Mouse (Mus musculus): Measurements from ENCODE around the gene Sfxn5. TPM values are rescaled to one million over a fixed set of nuclear protein-coding genes. Genes with fewer than 3 reads are reported as not detected.

The Sfxn5 gene
- polyA plus RNA-seq, 1 experiment from 2014 or later = 22.7 TPM

- no peak overlapping the region for H3K4me2 ChIP-seq
- peak; percentile 46; the same call in 1 of the 2 replicates for ATAC-seq
- no peaks in the 10 kb centered on the region for H3K9me3 ChIP-seq (replicated peaks)
- H3K4me1 ChIP-seq = peaks cover 36% of the 10 kb centered on the region
- no peak overlapping the region for H3K9ac ChIP-seq
- H3K36me3 ChIP-seq (ENCODE audit: poor library complexity, severe bottlenecking) = 0 out of 2 replicates have a peak, but pooled peaks cover 10% of the 10 kb centered on the region
- peak overlapping the region; percentile 68 for H3K27ac ChIP-seq
- 63% methylated on average over 7 of the region's 7 CpGs for WGBS
- no peaks in the 10 kb centered on the region for H3K27me3 ChIP-seq
- H3K4me3 ChIP-seq = no peak overlapping the region
Observed at GRCm38 (mm10) chr6:85295384-85296167, 37.6 kb downstream of the Sfxn5 start.

DNA sequence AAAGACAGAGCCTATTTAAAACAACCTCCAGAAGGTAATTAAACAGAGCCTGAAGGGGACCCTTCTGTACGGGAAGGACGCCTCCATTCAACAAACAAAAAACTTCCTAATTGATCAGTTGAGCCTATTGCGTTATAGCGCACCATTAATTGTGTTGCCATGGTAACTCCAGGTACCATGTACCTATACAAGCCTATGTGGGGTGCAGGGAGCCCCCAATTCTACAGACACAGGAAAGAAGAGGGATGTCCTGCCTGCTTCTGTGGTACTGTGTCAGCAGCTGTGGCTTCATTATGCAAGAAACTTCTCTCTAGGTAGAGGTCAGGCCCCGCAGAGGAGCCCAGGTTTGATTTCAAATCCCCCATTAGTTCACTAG is 39.2 kb downstream of the Sfxn5 start:
- Histone ChIP-seq H3K4me3 (no peak overlapping the region), H3K4me1 (peaks cover 36% of the 10 kb centered on the region), H3K36me3 (ENCODE audit: poor library complexity, severe bottlenecking) (0 out of 2 replicates have a peak, but pooled peaks cover 8% of the 10 kb centered on the region), H3K4me2 (no peak overlapping the region; the same call in 1 of the 2 replicates), H3K9ac (no peak overlapping the region), H3K9me3 (replicated peaks) (no peaks in the 10 kb centered on the region), H3K27me3 (no peaks in the 10 kb centered on the region), H3K27ac (peak overlapping the region; percentile 92)
- 11% methylated on average over 5 of the region's 5 CpGs for WGBS
- no peak; the same call in 1 of the 2 replicates for ATAC-seq

DNA sequence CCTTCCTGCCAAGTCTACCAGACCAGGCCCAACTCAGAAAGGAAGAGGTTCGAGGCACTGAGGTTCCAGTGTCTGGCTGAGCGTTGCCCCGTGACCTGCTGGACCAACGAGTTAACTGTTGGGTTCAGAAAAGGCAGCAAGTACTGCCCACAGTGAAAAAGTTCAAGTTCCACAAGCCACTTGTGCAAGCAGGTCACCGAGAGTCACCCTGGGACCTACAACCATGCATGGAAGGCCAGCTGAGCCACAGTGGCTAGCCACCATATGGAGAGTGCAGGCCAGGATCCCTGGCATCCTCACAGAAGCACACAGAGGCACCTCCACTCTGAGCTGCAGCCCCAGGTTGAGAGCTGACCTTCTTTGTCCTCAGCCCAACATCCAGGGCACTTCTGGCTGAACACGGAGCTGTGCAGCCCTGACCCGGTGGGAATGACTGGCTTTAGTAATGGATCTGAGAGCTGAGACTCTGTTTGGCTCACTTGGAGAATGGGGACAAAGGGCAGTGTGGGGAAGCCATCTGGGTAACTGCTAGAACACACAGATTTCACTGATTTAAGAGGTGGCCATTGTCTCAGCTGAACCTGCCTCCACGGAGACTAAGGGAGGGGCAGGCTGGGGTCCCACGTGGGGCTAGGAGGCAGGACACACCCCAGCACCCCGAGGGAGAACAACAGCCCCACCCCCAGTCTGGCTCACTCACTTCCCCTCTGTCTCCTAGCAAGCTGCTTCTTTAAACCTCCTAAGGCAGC is 39.8 kb downstream of the Sfxn5 start:
- 0 out of 2 replicates have a peak, but pooled peaks cover 6% of the 10 kb centered on the region for H3K36me3 ChIP-seq (ENCODE audit: poor library complexity, severe bottlenecking)
- H3K4me2 ChIP-seq = no peak overlapping the region
- ATAC-seq = peak; percentile 88
- peaks cover 36% of the 10 kb centered on the region for H3K4me1 ChIP-seq
- no peaks in the 10 kb centered on the region for H3K9me3 ChIP-seq (replicated peaks)
- no peaks in the 10 kb centered on the region for H3K27me3 ChIP-seq
- peak overlapping the region; percentile 92 for H3K27ac ChIP-seq
- no peak overlapping the region for H3K4me3 ChIP-seq
- 35% methylated on average over 10 of the region's 10 CpGs for WGBS
- no peak overlapping the region for H3K9ac ChIP-seq

- peaks cover 42% of the 10 kb centered on the region for H3K4me1 ChIP-seq
- H3K4me2 ChIP-seq = no peak overlapping the region
- no peak overlapping the region for H3K4me3 ChIP-seq
- H3K9me3 ChIP-seq (replicated peaks) = no peaks in the 10 kb centered on the region
- no peak overlapping the region for H3K9ac ChIP-seq
- no peaks in the 10 kb centered on the region for H3K27me3 ChIP-seq
- WGBS = 92% methylated on average over 16 of the region's 16 CpGs
- no peak for ATAC-seq
- 0 out of 2 replicates have a peak, but pooled peaks cover 6% of the 10 kb centered on the region for H3K36me3 ChIP-seq (ENCODE audit: poor library complexity, severe bottlenecking)
- H3K27ac ChIP-seq = no peak overlapping the region
Observed at GRCm38 (mm10) chr6:85290869-85291824, 42.1 kb downstream of the Sfxn5 start.

DNA sequence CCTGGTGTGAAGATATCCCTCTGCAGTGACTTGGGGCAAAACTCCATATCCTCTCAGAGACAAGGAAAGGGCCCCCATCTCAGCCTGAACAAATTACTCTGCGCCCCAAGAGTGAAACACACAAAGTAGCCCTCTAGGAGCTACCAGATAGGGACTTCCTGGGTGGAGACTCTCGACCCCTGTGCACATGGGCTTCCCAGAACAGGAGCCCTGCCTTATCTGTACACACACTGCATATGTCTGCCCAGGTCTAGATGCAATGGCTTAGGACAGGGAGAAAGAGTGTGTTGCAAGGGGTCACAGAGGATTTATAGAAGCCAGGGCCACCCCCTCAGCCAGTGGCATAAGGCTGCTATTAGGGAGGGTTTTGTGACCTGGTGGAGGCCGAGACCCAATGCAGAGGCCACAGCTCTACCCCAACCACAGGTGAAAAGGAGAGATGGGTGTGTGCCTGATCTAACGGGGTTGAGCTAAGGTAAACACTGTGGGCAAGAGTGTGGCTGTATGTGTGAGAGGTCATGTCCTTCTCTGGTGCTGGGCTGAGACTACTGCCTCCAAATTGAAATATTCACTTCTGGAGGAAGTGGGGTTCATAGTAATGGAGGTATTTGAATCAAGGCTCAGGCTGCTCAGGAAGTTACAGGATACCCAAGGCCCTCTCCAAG is 44.9 kb downstream of the Sfxn5 start:
- peaks cover 15% of the 10 kb centered on the region for H3K4me1 ChIP-seq
- no peaks in the 10 kb centered on the region for H3K27me3 ChIP-seq
- 90% methylated on average over 4 of the region's 4 CpGs for WGBS
- H3K4me2 ChIP-seq = no peak overlapping the region
- H3K36me3 ChIP-seq (ENCODE audit: poor library complexity, severe bottlenecking) = 0 out of 2 replicates have a peak, but pooled peaks cover 6% of the 10 kb centered on the region
- H3K4me3 ChIP-seq = no peak overlapping the region
- no peak for ATAC-seq
- no peak overlapping the region for H3K9ac ChIP-seq
- no peaks in the 10 kb centered on the region for H3K9me3 ChIP-seq (replicated peaks)
- H3K27ac ChIP-seq = no peak overlapping the region

GRCm38 (mm10) chr6:85286283-85287047 is 46.8 kb downstream of the Sfxn5 start:
- WGBS = 86% methylated on average over 13 of the region's 13 CpGs
- Histone ChIP-seq H3K4me1 (0 out of 2 replicates have a peak, but pooled peaks cover 7% of the 10 kb centered on the region), H3K36me3 (ENCODE audit: poor library complexity, severe bottlenecking) (0 out of 2 replicates have a peak, but pooled peaks cover 4% of the 10 kb centered on the region), H3K9ac (no peak overlapping the region), H3K9me3 (replicated peaks) (no peaks in the 10 kb centered on the region), H3K4me2 (no peak overlapping the region), H3K4me3 (no peak overlapping the region), H3K27ac (no peak overlapping the region), H3K27me3 (no peaks in the 10 kb centered on the region)
- ATAC-seq = no peak

DNA sequence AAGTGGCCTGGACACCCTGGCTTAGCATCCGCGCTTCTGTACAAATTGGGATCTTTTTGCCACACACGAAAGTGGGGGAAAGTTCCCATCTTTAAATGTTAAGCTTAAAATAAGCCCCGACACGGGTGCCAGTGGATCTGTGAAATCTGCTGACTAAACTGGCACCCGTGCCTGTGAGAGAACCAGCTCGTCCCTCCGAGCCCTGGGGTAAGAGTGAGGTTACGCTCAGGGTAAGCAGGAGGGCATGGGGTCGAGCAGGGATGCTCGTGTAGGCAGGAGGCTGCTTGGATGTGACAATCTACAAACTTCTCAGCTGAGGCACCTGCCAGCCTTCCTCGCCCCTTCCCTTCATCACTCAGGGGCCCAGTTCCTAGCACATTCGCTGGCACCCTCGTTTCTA is 52.4 kb downstream of the Sfxn5 start:
- H3K4me3 ChIP-seq = no peak overlapping the region
- no peaks in the 10 kb centered on the region for H3K27me3 ChIP-seq
- no peak overlapping the region for H3K9ac ChIP-seq
- WGBS = 85% methylated on average over 14 of the region's 14 CpGs
- H3K36me3 ChIP-seq (ENCODE audit: poor library complexity, severe bottlenecking) = no peaks in the 10 kb centered on the region
- no peak overlapping the region for H3K4me2 ChIP-seq
- H3K4me1 ChIP-seq = no peaks in the 10 kb centered on the region; the same call in 1 of the 2 replicates
- no peak overlapping the region for H3K27ac ChIP-seq
- H3K9me3 ChIP-seq (replicated peaks) = no peaks in the 10 kb centered on the region
- no peak for ATAC-seq

GRCm38 (mm10) chr6:85276571-85276970 is 56.7 kb downstream of the Sfxn5 start:
- H3K27ac ChIP-seq = no peak overlapping the region
- ATAC-seq = no peak
- H3K4me1 ChIP-seq = no peaks in the 10 kb centered on the region; the same call in 1 of the 2 replicates
- H3K4me3 ChIP-seq = no peak overlapping the region
- 81% methylated on average over 8 of the region's 8 CpGs for WGBS
- no peaks in the 10 kb centered on the region for H3K27me3 ChIP-seq
- no peaks in the 10 kb centered on the region for H3K9me3 ChIP-seq (replicated peaks)
- H3K9ac ChIP-seq = no peak overlapping the region
- H3K36me3 ChIP-seq (ENCODE audit: poor library complexity, severe bottlenecking) = no peaks in the 10 kb centered on the region
- no peak overlapping the region for H3K4me2 ChIP-seq

GRCm38 (mm10) chr6:85272436-85272835 is 60.8 kb downstream of the Sfxn5 start:
- ATAC-seq = no peak
- peaks cover 16% of the 10 kb centered on the region for H3K27me3 ChIP-seq
- peaks cover 3% of the 10 kb centered on the region; the same call in 1 of the 2 replicates for H3K4me1 ChIP-seq
- H3K4me3 ChIP-seq = no peak overlapping the region
- 94% methylated on average over 9 of the region's 9 CpGs for WGBS
- H3K36me3 ChIP-seq (ENCODE audit: poor library complexity, severe bottlenecking) = no peaks in the 10 kb centered on the region
- no peak overlapping the region for H3K9ac ChIP-seq
- H3K27ac ChIP-seq = no peak overlapping the region
- no peak overlapping the region for H3K4me2 ChIP-seq
- no peaks in the 10 kb centered on the region for H3K9me3 ChIP-seq (replicated peaks)

GRCm38 (mm10) chr6:85266060-85266459 is 67.2 kb downstream of the Sfxn5 start:
- 15% methylated on average over 6 of the region's 6 CpGs for WGBS

More at GRCm38 (mm10) chr6:85266060-85266459, 67.2 kb downstream of the Sfxn5 start:
- Histone ChIP-seq H3K36me3 (ENCODE audit: poor library complexity, severe bottlenecking) (no peaks in the 10 kb centered on the region), H3K9me3 (replicated peaks) (no peaks in the 10 kb centered on the region), H3K9ac (no peak overlapping the region), H3K4me3 (no peak overlapping the region), H3K27me3 (peaks cover 22% of the 10 kb centered on the region), H3K4me1 (peaks cover 47% of the 10 kb centered on the region), H3K4me2 (no peak overlapping the region; the same call in 1 of the 2 replicates), H3K27ac (peak overlapping the region; percentile 74)
- no peak for ATAC-seq
